In the genomic region with DNA sequence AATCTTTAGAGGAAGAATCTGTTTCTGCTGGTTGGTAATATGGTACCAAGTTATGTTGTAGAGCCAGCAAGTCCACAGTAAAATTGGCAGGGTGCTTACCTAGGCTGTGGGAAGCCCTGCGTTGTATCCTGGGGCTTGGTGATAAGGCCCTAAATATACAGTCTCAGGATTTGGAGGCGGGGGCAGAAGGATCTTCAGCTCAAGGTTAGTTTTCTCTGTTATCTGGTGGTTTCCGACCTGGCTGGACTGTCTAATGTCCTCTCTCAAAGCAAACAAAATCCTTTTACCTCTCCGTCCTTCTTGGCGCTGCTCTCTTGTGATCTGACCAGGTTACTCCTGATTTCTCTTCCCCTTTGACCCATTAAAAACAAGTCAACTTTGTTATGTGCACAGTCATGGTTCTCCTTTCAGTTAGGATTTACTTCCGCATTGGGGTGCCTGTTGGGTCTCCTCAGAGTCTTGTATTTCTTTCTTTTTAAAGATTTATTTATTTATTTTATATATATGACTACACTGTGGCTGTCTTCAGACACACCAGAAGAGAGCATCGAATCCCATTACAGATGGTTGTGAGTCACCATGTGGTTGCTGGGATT, we compare ENCODE assay signal across 1 mouse cellular context.
TF ChIP-seq lines count a peak whose summit lies in the region.

No protein-coding gene starts in this region.

TF ChIP-seq in MEL, 35 proteins besides CTCF, POLR2A, EP300 and RAD21 (continued from another document):
- TF ChIP-seq USF1 (IDR thresholded peaks at IDR 0.05; ENCODE audit: low read depth, low read length) (no peak), SIN3A (IDR thresholded peaks at IDR 0.05; ENCODE audit: low read length) (peak; percentile 42), UBTF (IDR thresholded peaks at IDR 0.05; ENCODE audit: borderline replicate concordance, insufficient read depth, low read depth, low read length) (no peak), BHLHE40 (IDR thresholded peaks at IDR 0.05; ENCODE audit: borderline replicate concordance, low read depth, low read length) (no peak), MAFK (IDR thresholded peaks at IDR 0.05; ENCODE audit: borderline replicate concordance, low read depth, low read length) (no peak), TAL1 (IDR thresholded peaks at IDR 0.05; ENCODE audit: low read length) (peak; percentile 37), NELFE (IDR thresholded peaks at IDR 0.05; ENCODE audit: low read depth, low read length) (no peak), TBP (IDR thresholded peaks at IDR 0.05; ENCODE audit: low read depth, low read length) (peak; percentile 36; the same call in 1 of the 2 replicates), POLR2AphosphoS5 (IDR thresholded peaks at IDR 0.05; ENCODE audit: borderline replicate concordance, low read depth, low read length) (no peak), TCF12 (IDR thresholded peaks at IDR 0.05; ENCODE audit: low read depth, low read length) (no peak), ZNF384 (IDR thresholded peaks at IDR 0.05; ENCODE audit: low read depth, low read length) (no peak), ZC3H11A (IDR thresholded peaks at IDR 0.05; ENCODE audit: low read depth, low read length) (no peak), CHD1 (IDR thresholded peaks at IDR 0.05; ENCODE audit: low read depth, low read length) (no peak), JUND (IDR thresholded peaks at IDR 0.05; ENCODE audit: low read depth, low read length) (no peak), ETS1 (IDR thresholded peaks at IDR 0.05; ENCODE audit: low read depth, low read length) (0 out of 2 replicates have a peak, but pooled peaks have one; percentile 39), MYC (IDR thresholded peaks at IDR 0.05; ENCODE audit: low read depth, low read length) (no peak), E2F4 (IDR thresholded peaks at IDR 0.05; ENCODE audit: borderline replicate concordance, low read depth, low read length) (no peak), MEF2A (IDR thresholded peaks at IDR 0.05; ENCODE audit: extremely low read depth, insufficient replicate concordance, low read depth, low read length, poor library complexity, severe bottlenecking) (no peak), ZKSCAN1 (IDR thresholded peaks at IDR 0.05; ENCODE audit: low read depth, low read length) (no peak), MYB (IDR thresholded peaks at IDR 0.05; ENCODE audit: low read depth, low read length) (no peak)
